Mouse (Mus musculus) erythroblast, embryonic 14.5 days (primary cell): ENCODE measurements around the gene Pycr1. TPM values are rescaled to one million over a fixed set of nuclear protein-coding genes. Genes with fewer than 3 reads are reported as not detected.
A peak's percentile ranks its signal among the peaks of the same experiment; 100 is the strongest.

Source experiments
- H3K27me3 ChIP-seq: 2 replicates; pipeline ENCODE4 v1.6.1; 2012; ENCODE audit warnings: inconsistent platforms; ENCODE audit not compliant: control insufficient read depth
- H3K36me3 ChIP-seq: 2 replicates; pipeline ENCODE4 v1.6.1; 2012; ENCODE audit warnings: mild to moderate bottlenecking, inconsistent platforms; ENCODE audit not compliant: control insufficient read depth
- H3K4me1 ChIP-seq: 2 replicates; pipeline ENCODE4 v1.6.1; 2012; ENCODE audit warnings: inconsistent platforms; ENCODE audit not compliant: control insufficient read depth
- H3K4me3 ChIP-seq: replicated peaks from 2 replicates; pipeline ENCODE3; 2012; ENCODE audit warnings: moderate library complexity, mild to moderate bottlenecking, inconsistent platforms
- H3K9me3 ChIP-seq: 2 replicates; pipeline ENCODE4 v1.6.1; 2012; ENCODE audit warnings: low read length, inconsistent platforms, mixed read lengths; ENCODE audit not compliant: control insufficient read depth
- GATA1 ChIP-seq: IDR thresholded peaks from 2 replicates; pipeline ENCODE4 v1.6.1; 2012; ENCODE audit warnings: low read length, inconsistent platforms, mixed read lengths
- TAL1 ChIP-seq: IDR thresholded peaks from 3 replicates; pipeline ENCODE4 v1.6.1; 2012; ENCODE audit warnings: low read length, inconsistent platforms, mixed read lengths
- polyA plus RNA-seq: library from polyadenylated mRNA; stranded (reverse); fragments of >175 nt; gene quantifications from 2 replicates; pipeline ENCODE4 v1.2.3, GENCODE M21; 2012

The Pycr1 gene
- polyA plus RNA-seq, result 0.03 and 0.06 TPM in 2 replicates

GRCm38 (mm10) chr11:120643601-120643987 lies at the start of gene Pycr1:
Gene Pycr1 (minus strand): TSS chr11:120643769.
- Histone ChIP-seq H3K4me3 (peak within 1 kb of the TSS; percentile 65), H3K27me3 (peaks cover 52% of the 10 kb centered on the region), H3K9me3 (no peaks in the 10 kb centered on the region), H3K36me3 (no peaks in the 10 kb centered on the region), H3K4me1 (peaks cover 33% of the 10 kb centered on the region)
- no peak for TF ChIP-seq TAL1
- no peak for TF ChIP-seq GATA1

- Histone ChIP-seq H3K36me3 (peaks cover 78% of the 10 kb centered on the region), H3K4me1 (no peaks in the 10 kb centered on the region), H3K27me3 (no peaks in the 10 kb centered on the region), H3K4me3 (no peak overlapping the region), H3K9me3 (peaks cover 4% of the 10 kb centered on the region; the same call in 1 of the 2 replicates)
- TF ChIP-seq TAL1, result no peak
- no peak for TF ChIP-seq GATA1
Observed at GRCm38 (mm10) chr11:120692471-120693011, 49.0 kb upstream of the Pycr1 start.

GRCm38 (mm10) chr11:120689365-120689764 lies 45.8 kb upstream of the Pycr1 start:
- Histone ChIP-seq H3K4me3 (no peak overlapping the region), H3K9me3 (no peaks in the 10 kb centered on the region), H3K4me1 (no peaks in the 10 kb centered on the region), H3K36me3 (peaks cover 81% of the 10 kb centered on the region), H3K27me3 (no peaks in the 10 kb centered on the region)
- no peak for TF ChIP-seq TAL1
- no peak for TF ChIP-seq GATA1

- no peak overlapping the region for H3K4me3 ChIP-seq
- H3K36me3 ChIP-seq, result peaks cover 85% of the 10 kb centered on the region
- no peaks in the 10 kb centered on the region for H3K27me3 ChIP-seq
- no peak for TF ChIP-seq TAL1
- no peak for TF ChIP-seq GATA1
- no peaks in the 10 kb centered on the region for H3K4me1 ChIP-seq
- no peaks in the 10 kb centered on the region for H3K9me3 ChIP-seq
Observed at GRCm38 (mm10) chr11:120686650-120687272, 43.2 kb upstream of the Pycr1 start.

- Histone ChIP-seq H3K4me1 (no peaks in the 10 kb centered on the region), H3K9me3 (no peaks in the 10 kb centered on the region), H3K27me3 (no peaks in the 10 kb centered on the region), H3K36me3 (peaks cover 89% of the 10 kb centered on the region), H3K4me3 (no peak overlapping the region)
- no peak for TF ChIP-seq TAL1
- TF ChIP-seq GATA1, result no peak
Observed at GRCm38 (mm10) chr11:120684660-120685059, 41.1 kb upstream of the Pycr1 start.

GRCm38 (mm10) chr11:120684086-120684485 lies 40.5 kb upstream of the Pycr1 start:
- no peak for TF ChIP-seq TAL1
- H3K27me3 ChIP-seq, result no peaks in the 10 kb centered on the region
- H3K36me3 ChIP-seq, result peaks cover 89% of the 10 kb centered on the region
- no peaks in the 10 kb centered on the region for H3K9me3 ChIP-seq
- no peaks in the 10 kb centered on the region for H3K4me1 ChIP-seq
- H3K4me3 ChIP-seq, result no peak overlapping the region

- H3K4me1 ChIP-seq, result no peaks in the 10 kb centered on the region
- no peaks in the 10 kb centered on the region for H3K9me3 ChIP-seq
- no peak overlapping the region for H3K4me3 ChIP-seq
- no peaks in the 10 kb centered on the region for H3K27me3 ChIP-seq
- H3K36me3 ChIP-seq, result peaks cover 88% of the 10 kb centered on the region
- TF ChIP-seq GATA1, result no peak
- no peak for TF ChIP-seq TAL1
Observed at GRCm38 (mm10) chr11:120683536-120683935, 40.0 kb upstream of the Pycr1 start.

- Histone ChIP-seq H3K4me3 (no peak overlapping the region), H3K36me3 (peaks cover 88% of the 10 kb centered on the region), H3K27me3 (no peaks in the 10 kb centered on the region), H3K4me1 (no peaks in the 10 kb centered on the region; the same call in 1 of the 2 replicates), H3K9me3 (no peaks in the 10 kb centered on the region)
- TF ChIP-seq TAL1 (no peak), GATA1 (no peak)
Observed at GRCm38 (mm10) chr11:120682683-120683082, 39.1 kb upstream of the Pycr1 start.

- H3K27me3 ChIP-seq, result no peaks in the 10 kb centered on the region
- no peaks in the 10 kb centered on the region for H3K9me3 ChIP-seq
- H3K36me3 ChIP-seq, result peaks cover 83% of the 10 kb centered on the region
- no peak overlapping the region for H3K4me3 ChIP-seq
- H3K4me1 ChIP-seq, result peaks cover 10% of the 10 kb centered on the region
- TF ChIP-seq TAL1, result no peak
- TF ChIP-seq GATA1, result no peak
Observed at GRCm38 (mm10) chr11:120679909-120680308, 36.3 kb upstream of the Pycr1 start.
